Mouse (Mus musculus): Measurements from ENCODE around the gene Padi2. TPM values are rescaled to one million over a fixed set of nuclear protein-coding genes. Genes with fewer than 3 reads are reported as not detected.
A peak's percentile ranks its signal among the peaks of the same experiment; 100 is the strongest.

The Padi2 gene
- total and polyA plus RNA-seq, 3 experiments = 0.21 to 0.82 TPM; not detected in 1

- H3K4me3 ChIP-seq (ENCODE audit: low read depth, low read length) = no peak overlapping the region; the same call in 1 of the 2 replicates
- H3K9me3 ChIP-seq (replicated peaks) = no peaks in the 10 kb centered on the region
- peaks cover 66% of the 10 kb centered on the region for H3K36me3 ChIP-seq (replicated peaks)
- DNase-seq (ENCODE audit: low spot score) = no peak
- ATAC-seq (ENCODE audit: extremely low read depth, insufficient number of reproducible peaks, low FRiP score, poor library complexity, severe bottlenecking) = no peak
- peaks cover 46% of the 10 kb centered on the region for H3K4me1 ChIP-seq (ENCODE audit: insufficient read depth, low read depth, low read length)
- TF ChIP-seq CTCF (IDR thresholded peaks at IDR 0.05; ENCODE audit: low read depth, low read length) (peak; percentile 80), GATA2 (IDR thresholded peaks at IDR 0.05; ENCODE audit: borderline replicate concordance, low read depth, low read length) (no peak)
- no peaks in the 10 kb centered on the region for H3K27me3 ChIP-seq (ENCODE audit: insufficient read depth, low read length)
Observed at GRCm38 (mm10) chr4:140964620-140965019, 58.5 kb downstream of the Padi2 start.

GRCm38 (mm10) chr4:140967386-140968159, 61.4 kb downstream of the Padi2 start:
- H3K4me1 ChIP-seq (ENCODE audit: insufficient read depth, low read depth, low read length) = peaks cover 34% of the 10 kb centered on the region
- no peaks in the 10 kb centered on the region for H3K9me3 ChIP-seq (replicated peaks)
- peaks cover 93% of the 10 kb centered on the region for H3K36me3 ChIP-seq (replicated peaks)
- no peak overlapping the region for H3K4me3 ChIP-seq (ENCODE audit: low read depth, low read length)
- no peaks in the 10 kb centered on the region for H3K27me3 ChIP-seq (ENCODE audit: insufficient read depth, low read length)
- ATAC-seq (ENCODE audit: extremely low read depth, insufficient number of reproducible peaks, low FRiP score, poor library complexity, severe bottlenecking) (no peak), DNase-seq (ENCODE audit: low spot score) (no peak)
- TF ChIP-seq TAL1 (conservative IDR thresholded peaks at IDR 0.05; ENCODE audit: low read depth, low read length) (no peak), CTCF (IDR thresholded peaks at IDR 0.05; ENCODE audit: low read depth, low read length) (no peak), POLR2AphosphoS5 (IDR thresholded peaks at IDR 0.05; ENCODE audit: insufficient replicate concordance, low read depth, low read length) (no peak), GATA2 (IDR thresholded peaks at IDR 0.05; ENCODE audit: borderline replicate concordance, low read depth, low read length) (no peak), GATA1 (IDR thresholded peaks at IDR 0.05; ENCODE audit: borderline replicate concordance, low read length) (no peak)

- TF ChIP-seq CTCF (IDR thresholded peaks at IDR 0.05; ENCODE audit: low read depth, low read length) (no peak), TAL1 (conservative IDR thresholded peaks at IDR 0.05; ENCODE audit: low read depth, low read length) (no peak), GATA1 (IDR thresholded peaks at IDR 0.05; ENCODE audit: borderline replicate concordance, low read length) (no peak), GATA2 (IDR thresholded peaks at IDR 0.05; ENCODE audit: borderline replicate concordance, low read depth, low read length) (no peak), POLR2AphosphoS5 (IDR thresholded peaks at IDR 0.05; ENCODE audit: insufficient replicate concordance, low read depth, low read length) (no peak)
- Histone ChIP-seq H3K36me3 (replicated peaks) (peaks cover 98% of the 10 kb centered on the region), H3K4me1 (ENCODE audit: insufficient read depth, low read depth, low read length) (peaks cover 10% of the 10 kb centered on the region), H3K4me3 (ENCODE audit: low read depth, low read length) (no peak overlapping the region), H3K9me3 (replicated peaks) (no peaks in the 10 kb centered on the region), H3K27me3 (ENCODE audit: insufficient read depth, low read length) (no peaks in the 10 kb centered on the region)
- ATAC-seq (ENCODE audit: extremely low read depth, insufficient number of reproducible peaks, low FRiP score, poor library complexity, severe bottlenecking) (no peak), DNase-seq (ENCODE audit: low spot score) (no peak)
Observed at GRCm38 (mm10) chr4:140971691-140972090, 65.5 kb downstream of the Padi2 start.

- ATAC-seq (ENCODE audit: extremely low read depth, insufficient number of reproducible peaks, low FRiP score, poor library complexity, severe bottlenecking) = no peak
- TF ChIP-seq POLR2AphosphoS5 (IDR thresholded peaks at IDR 0.05; ENCODE audit: insufficient replicate concordance, low read depth, low read length) = no peak
- Histone ChIP-seq H3K27me3 (ENCODE audit: insufficient read depth, low read length) (no peaks in the 10 kb centered on the region), H3K4me1 (ENCODE audit: insufficient read depth, low read depth, low read length) (peaks cover 24% of the 10 kb centered on the region), H3K36me3 (replicated peaks) (peaks cover 98% of the 10 kb centered on the region), H3K4me3 (ENCODE audit: low read depth, low read length) (no peak overlapping the region), H3K9me3 (replicated peaks) (no peaks in the 10 kb centered on the region)
- no peak for DNase-seq (ENCODE audit: low spot score)
Observed at GRCm38 (mm10) chr4:140974408-140974807, 68.3 kb downstream of the Padi2 start.

- no peaks in the 10 kb centered on the region for H3K9me3 ChIP-seq (replicated peaks)
- H3K4me3 ChIP-seq (ENCODE audit: low read depth, low read length) = no peak overlapping the region
- no peaks in the 10 kb centered on the region for H3K27me3 ChIP-seq (ENCODE audit: insufficient read depth, low read length)
- no peak for DNase-seq (ENCODE audit: low spot score)
- peaks cover 96% of the 10 kb centered on the region for H3K36me3 ChIP-seq (replicated peaks)
- no peak for TF ChIP-seq GATA1 (IDR thresholded peaks at IDR 0.05; ENCODE audit: borderline replicate concordance, low read length)
- TF ChIP-seq GATA2 (IDR thresholded peaks at IDR 0.05; ENCODE audit: borderline replicate concordance, low read depth, low read length) = no peak
- TF ChIP-seq CTCF (IDR thresholded peaks at IDR 0.05; ENCODE audit: low read depth, low read length) = no peak
- no peak for TF ChIP-seq POLR2AphosphoS5 (IDR thresholded peaks at IDR 0.05; ENCODE audit: insufficient replicate concordance, low read depth, low read length)
- TF ChIP-seq TAL1 (conservative IDR thresholded peaks at IDR 0.05; ENCODE audit: low read depth, low read length) = no peak
- H3K4me1 ChIP-seq (ENCODE audit: insufficient read depth, low read depth, low read length) = peaks cover 24% of the 10 kb centered on the region
- ATAC-seq (ENCODE audit: extremely low read depth, insufficient number of reproducible peaks, low FRiP score, poor library complexity, severe bottlenecking) = no peak
Observed at GRCm38 (mm10) chr4:140975356-140975755, 69.2 kb downstream of the Padi2 start.

- no peaks in the 10 kb centered on the region for H3K27me3 ChIP-seq (ENCODE audit: insufficient read depth, low read length)
- DNase-seq (ENCODE audit: low spot score) (no peak), ATAC-seq (ENCODE audit: extremely low read depth, insufficient number of reproducible peaks, low FRiP score, poor library complexity, severe bottlenecking) (no peak)
- H3K4me1 ChIP-seq (ENCODE audit: insufficient read depth, low read depth, low read length) = peaks cover 25% of the 10 kb centered on the region
- TF ChIP-seq CTCF (IDR thresholded peaks at IDR 0.05; ENCODE audit: low read depth, low read length) = no peak
- no peak for TF ChIP-seq GATA1 (IDR thresholded peaks at IDR 0.05; ENCODE audit: borderline replicate concordance, low read length)
- no peak for TF ChIP-seq GATA2 (IDR thresholded peaks at IDR 0.05; ENCODE audit: borderline replicate concordance, low read depth, low read length)
- TF ChIP-seq TAL1 (conservative IDR thresholded peaks at IDR 0.05; ENCODE audit: low read depth, low read length) = no peak
- TF ChIP-seq POLR2AphosphoS5 (IDR thresholded peaks at IDR 0.05; ENCODE audit: insufficient replicate concordance, low read depth, low read length) = no peak
- H3K9me3 ChIP-seq (replicated peaks) = peaks cover 4% of the 10 kb centered on the region
- H3K36me3 ChIP-seq (replicated peaks) = peaks cover 84% of the 10 kb centered on the region
- no peak overlapping the region for H3K4me3 ChIP-seq (ENCODE audit: low read depth, low read length)
Observed at GRCm38 (mm10) chr4:140977278-140977677, 71.1 kb downstream of the Padi2 start.

All from G1E (cell line).